Mouse (Mus musculus) forebrain, postnatal 0 days (tissue): ENCODE measurements around the gene Pdcd11. TPM values are rescaled to one million over a fixed set of nuclear protein-coding genes. Genes with fewer than 3 reads are reported as not detected.
"Not testable (repeated sequence)": the region's sequence is repeated elsewhere in the genome, so short reads cannot be mapped to it uniquely, and the experiment has no call there.

ENCODE experiments used
- ATAC-seq: fragments of 200-750 bp; cut with Nextera tagmentation; 2 replicates; pipeline ENCODE4 v1.8.0; 2017; ENCODE audit warnings: mild to moderate bottlenecking, moderate library complexity
- DNase-seq: peaks from one replicate; pipeline ENCODE4 v3.0.0-alpha.2; 2015
- H3K27ac ChIP-seq: fragments of 300-500 bp; sonication (generic); 2 replicates; pipeline ENCODE4 v1.5.1; 2014; ENCODE audit warnings: low read depth, mild to moderate bottlenecking, antibody characterized with exemption, low read length, moderate library complexity, mixed read lengths
- H3K27me3 ChIP-seq: fragments of 300-500 bp; sonication (generic); 2 replicates; pipeline ENCODE4 v1.6.1; 2014; ENCODE audit warnings: mild to moderate bottlenecking, low read length, mixed read lengths; ENCODE audit not compliant: insufficient read depth
- H3K36me3 ChIP-seq: fragments of 300-500 bp; sonication (generic); 2 replicates; pipeline ENCODE4 v1.6.1; 2014; ENCODE audit warnings: mild to moderate bottlenecking, moderate library complexity; ENCODE audit not compliant: insufficient read depth
- H3K4me1 ChIP-seq: fragments of 300-500 bp; sonication (generic); 2 replicates; pipeline ENCODE4 v1.6.1; 2014; ENCODE audit warnings: antibody characterized with exemption; ENCODE audit not compliant: insufficient read depth
- H3K4me2 ChIP-seq: fragments of 300-500 bp; sonication (generic); 2 replicates; pipeline ENCODE4 v1.6.1; 2014; ENCODE audit warnings: low read depth, mild to moderate bottlenecking, moderate library complexity
- H3K4me3 ChIP-seq: fragments of 300-500 bp; sonication (generic); 2 replicates; pipeline ENCODE4 v1.5.1; 2014; ENCODE audit warnings: low read depth, low read length, mixed read lengths
- H3K9ac ChIP-seq: fragments of 300-500 bp; sonication (generic); 2 replicates; pipeline ENCODE4 v1.6.1; 2014; ENCODE audit warnings: mild to moderate bottlenecking
- H3K9me3 ChIP-seq: fragments of 300-500 bp; sonication (generic); 2 replicates; pipeline ENCODE4 v1.6.1; 2016; ENCODE audit warnings: low read length
- CTCF ChIP-seq: sonication (generic); IDR thresholded peaks from 2 replicates; pipeline ENCODE4 v1.5.1; 2016; ENCODE audit warnings: antibody characterized with exemption, control low read depth, low read depth
- WGBS: fragments of 180-500 bp; shearing (Covaris S2); extraction: QIAGEN DNeasy Blood & Tissue Kit; methylation state at CpG from one replicate; pipeline ENCODE4 v1.1.7; 2014; 5-methylcytosine and 5-hydroxymethylcytosine counted together
- polyA plus RNA-seq: library from polyadenylated mRNA; unstranded; fragments of >200 nt; fragmentation: Nextera tagmentation; extraction: Ambion mirVana; gene quantifications from 2 replicates; pipeline ENCODE4 v1.2.1, GENCODE M21; 2015
- total RNA-seq: library from RNA; depleted of rRNA; stranded (reverse); fragments of >200 nt; gene quantifications from 2 replicates; pipeline ENCODE4 v1.2.3, GENCODE M21; 2014

The Pdcd11 gene
- total and polyA plus RNA-seq, 2 experiments from 2014 or later: 3.8 to 17.2 TPM

- Histone ChIP-seq H3K4me2 (no peak overlapping the region), H3K4me3 (no peak overlapping the region), H3K4me1 (peaks cover 15% of the 10 kb centered on the region), H3K9ac (no peak overlapping the region), H3K9me3 (no peaks in the 10 kb centered on the region), H3K27ac (no peak overlapping the region), H3K36me3 (peaks cover 15% of the 10 kb centered on the region), H3K27me3 (no peaks in the 10 kb centered on the region)
- DNase-seq (no peak), ATAC-seq (no peak)
- 87% methylated on average over 5 of the region's 5 CpGs for WGBS
- no peak for TF ChIP-seq CTCF
Observed at GRCm38 (mm10) chr19:47136170-47136569, 45.6 kb downstream of the Pdcd11 start.

- WGBS: 42% methylated on average over 6 of the region's 6 CpGs
- Histone ChIP-seq H3K4me3 (no peak overlapping the region), H3K4me2 (peak overlapping the region; percentile 47), H3K9me3 (no peaks in the 10 kb centered on the region), H3K36me3 (peaks cover 9% of the 10 kb centered on the region; the same call in 1 of the 2 replicates), H3K27ac (no peak overlapping the region), H3K9ac (0 out of 2 replicates have a peak overlapping the region, but pooled peaks have one; percentile 22), H3K27me3 (no peaks in the 10 kb centered on the region), H3K4me1 (peaks cover 15% of the 10 kb centered on the region)
- DNase-seq: peak; percentile 50
- TF ChIP-seq CTCF: no peak
- peak; percentile 48 for ATAC-seq
Observed at GRCm38 (mm10) chr19:47137051-47137581, 46.5 kb downstream of the Pdcd11 start.

GRCm38 (mm10) chr19:47137771-47138421 is 47.3 kb downstream of the Pdcd11 start, which contains the start of gene Calhm2:
Gene Calhm2 (minus strand): TSS chr19:47138294.
- Histone ChIP-seq H3K27me3 (no peaks in the 10 kb centered on the region), H3K9ac (peak within 1 kb of the TSS; percentile 22; the same call in 1 of the 2 replicates), H3K4me3 (peak within 1 kb of the TSS; percentile 18), H3K4me1 (peaks cover 15% of the 10 kb centered on the region), H3K9me3 (no peaks in the 10 kb centered on the region), H3K4me2 (peak within 1 kb of the TSS; percentile 47), H3K27ac (no peak within 1 kb of the TSS), H3K36me3 (peaks cover 1% of the 10 kb centered on the region; the same call in 1 of the 2 replicates)
- WGBS: 12% methylated on average over 28 of the region's 28 CpGs
- peak; percentile 49 for DNase-seq
- peak; percentile 68 for ATAC-seq
- TF ChIP-seq CTCF: no peak

- H3K9me3 ChIP-seq, ATAC-seq, H3K36me3 ChIP-seq, H3K4me3 ChIP-seq, H3K27ac ChIP-seq, DNase-seq, H3K27me3 ChIP-seq, H3K4me2 ChIP-seq, H3K9ac ChIP-seq: not testable (repeated sequence)
- peak; percentile 29; the same call in 1 of the 2 replicates for TF ChIP-seq CTCF
- H3K4me1 ChIP-seq: peaks cover 15% of the 10 kb centered on the region
- WGBS: 31% methylated on average over 7 of the region's 7 CpGs
Observed at GRCm38 (mm10) chr19:47139611-47140010, 49.0 kb downstream of the Pdcd11 start.

GRCm38 (mm10) chr19:47142438-47142837 is 51.9 kb downstream of the Pdcd11 start:
- Histone ChIP-seq H3K9me3 (no peaks in the 10 kb centered on the region), H3K4me1 (peaks cover 9% of the 10 kb centered on the region), H3K36me3 (no peaks in the 10 kb centered on the region), H3K9ac (no peak overlapping the region), H3K27ac (no peak overlapping the region), H3K4me3 (no peak overlapping the region), H3K27me3 (no peaks in the 10 kb centered on the region), H3K4me2 (no peak overlapping the region)
- no peak for ATAC-seq
- DNase-seq: no peak
- 84% methylated on average over 6 of the region's 6 CpGs for WGBS
- TF ChIP-seq CTCF: no peak

GRCm38 (mm10) chr19:47144154-47144553 is 53.6 kb downstream of the Pdcd11 start, which contains the start of gene Calhm1:
Gene Calhm1 (minus strand): TSS chr19:47144254.
- H3K9ac ChIP-seq: no peak within 1 kb of the TSS
- no peak for DNase-seq
- ATAC-seq: no peak
- no peak within 1 kb of the TSS for H3K4me2 ChIP-seq
- H3K4me1 ChIP-seq: no peaks in the 10 kb centered on the region
- no peaks in the 10 kb centered on the region for H3K27me3 ChIP-seq
- no peaks in the 10 kb centered on the region for H3K9me3 ChIP-seq
- WGBS: 90% methylated on average over 6 of the region's 6 CpGs
- no peak for TF ChIP-seq CTCF
- H3K36me3 ChIP-seq: no peaks in the 10 kb centered on the region
- H3K4me3 ChIP-seq: no peak within 1 kb of the TSS
- H3K27ac ChIP-seq: no peak within 1 kb of the TSS

- no peak overlapping the region for H3K9ac ChIP-seq
- no peak overlapping the region for H3K27ac ChIP-seq
- H3K27me3 ChIP-seq: no peaks in the 10 kb centered on the region
- DNase-seq (no peak), ATAC-seq (no peak)
- no peaks in the 10 kb centered on the region for H3K9me3 ChIP-seq
- H3K4me1 ChIP-seq: no peaks in the 10 kb centered on the region
- no peak for TF ChIP-seq CTCF
- H3K36me3 ChIP-seq: no peaks in the 10 kb centered on the region
- no peak overlapping the region for H3K4me3 ChIP-seq
- no peak overlapping the region for H3K4me2 ChIP-seq
- WGBS: 84% methylated on average over 5 of the region's 5 CpGs
Observed at GRCm38 (mm10) chr19:47148267-47148847, 57.8 kb downstream of the Pdcd11 start.
